Mouse (Mus musculus) hindbrain, postnatal 0 days (tissue): Measurements from ENCODE around the gene Trim9. TPM values are rescaled to one million over a fixed set of nuclear protein-coding genes. Genes with fewer than 3 reads are reported as not detected.

Experiments used
- ATAC-seq: fragments of 200-750 bp; cut with Nextera tagmentation; 2 replicates; pipeline ENCODE4 v1.8.0; 2017; ENCODE audit warnings: mild to moderate bottlenecking, moderate TSS enrichment, moderate library complexity
- DNase-seq: peaks from one replicate; pipeline ENCODE4 v3.0.0-alpha.2; 2015; ENCODE audit warnings: low spot score
- H3K27ac ChIP-seq: fragments of 300-500 bp; sonication (generic); 2 replicates; pipeline ENCODE4 v1.5.1; 2014; ENCODE audit warnings: mild to moderate bottlenecking
- H3K27me3 ChIP-seq: fragments of 300-500 bp; sonication (generic); 2 replicates; pipeline ENCODE4 v1.6.1; 2014; ENCODE audit warnings: low read length, mixed read lengths; ENCODE audit not compliant: insufficient read depth
- H3K36me3 ChIP-seq: fragments of 300-500 bp; sonication (generic); 2 replicates; pipeline ENCODE4 v1.6.1; 2014; ENCODE audit warnings: low read length, mixed read lengths; ENCODE audit not compliant: insufficient read depth
- H3K4me1 ChIP-seq: fragments of 300-500 bp; sonication (generic); 2 replicates; pipeline ENCODE4 v1.6.1; 2014; ENCODE audit warnings: antibody characterized with exemption, low read length, mixed read lengths; ENCODE audit not compliant: insufficient read depth
- H3K4me2 ChIP-seq: fragments of 300-500 bp; sonication (generic); 2 replicates; pipeline ENCODE4 v1.6.1; 2014; ENCODE audit warnings: low read depth, mild to moderate bottlenecking, low read length, moderate library complexity, mixed read lengths
- H3K4me3 ChIP-seq: fragments of 300-500 bp; sonication (generic); 2 replicates; pipeline ENCODE4 v1.5.1; 2014; ENCODE audit warnings: low read length
- H3K9ac ChIP-seq: fragments of 300-500 bp; sonication (generic); replicated peaks from 2 replicates; pipeline ENCODE4 v1.6.1; 2014; ENCODE audit warnings: mild to moderate bottlenecking, low read length, moderate library complexity, mixed read lengths
- H3K9me3 ChIP-seq: fragments of 300-500 bp; sonication (generic); 2 replicates; pipeline ENCODE4 v1.6.1; 2016; ENCODE audit warnings: low read length, mixed read lengths
- CTCF ChIP-seq: IDR thresholded peaks from 2 replicates; pipeline ENCODE4 v1.5.1; 2016; ENCODE audit warnings: antibody characterized with exemption, control low read depth, low read depth
- WGBS: fragments of 180-500 bp; shearing (Covaris S2); extraction: QIAGEN DNeasy Blood & Tissue Kit; methylation state at CpG from one replicate; pipeline ENCODE4 v1.1.7; 2014; 5-methylcytosine and 5-hydroxymethylcytosine counted together
- polyA plus RNA-seq: library from polyadenylated mRNA; unstranded; fragments of >200 nt; fragmentation: Nextera tagmentation; extraction: Ambion mirVana; gene quantifications from 2 replicates; pipeline ENCODE4 v1.2.1, GENCODE M21; 2015
- total RNA-seq: library from RNA; depleted of rRNA; stranded (reverse); fragments of >200 nt; gene quantifications from 2 replicates; pipeline ENCODE4 v1.2.3, GENCODE M21; 2014

Trim9 gene
- total and polyA plus RNA-seq, 2 experiments from 2014 or later = 105 to 214 TPM

- H3K36me3 ChIP-seq = peaks cover 8% of the 10 kb centered on the region; the same call in 1 of the 2 replicates
- H3K4me3 ChIP-seq = no peak overlapping the region
- TF ChIP-seq CTCF = no peak
- H3K4me1 ChIP-seq = no peaks in the 10 kb centered on the region
- H3K27ac ChIP-seq = peak overlapping the region; percentile 46; the same call in 1 of the 2 replicates
- H3K9me3 ChIP-seq = no peaks in the 10 kb centered on the region
- no peak overlapping the region for H3K4me2 ChIP-seq
- no peak for ATAC-seq
- H3K9ac ChIP-seq = no peak overlapping the region
- no peaks in the 10 kb centered on the region for H3K27me3 ChIP-seq
- 46% methylated on average over 5 of the region's 5 CpGs for WGBS
- no peak for DNase-seq
These were observed 61.9 kb downstream of the Trim9 start for GRCm38 (mm10) chr12:70285521-70285920.

GRCm38 (mm10) chr12:70284979-70285378, 62.4 kb downstream of the Trim9 start:
- TF ChIP-seq CTCF = no peak
- no peak for ATAC-seq
- no peaks in the 10 kb centered on the region for H3K9me3 ChIP-seq
- no peak overlapping the region for H3K4me3 ChIP-seq
- peaks cover 10% of the 10 kb centered on the region; the same call in 1 of the 2 replicates for H3K36me3 ChIP-seq
- H3K27ac ChIP-seq = peak overlapping the region; percentile 46; the same call in 1 of the 2 replicates
- no peaks in the 10 kb centered on the region for H3K27me3 ChIP-seq
- DNase-seq = no peak
- H3K9ac ChIP-seq = no peak overlapping the region
- 85% methylated on average over 7 of the region's 7 CpGs for WGBS
- H3K4me2 ChIP-seq = no peak overlapping the region
- no peaks in the 10 kb centered on the region for H3K4me1 ChIP-seq

DNA sequence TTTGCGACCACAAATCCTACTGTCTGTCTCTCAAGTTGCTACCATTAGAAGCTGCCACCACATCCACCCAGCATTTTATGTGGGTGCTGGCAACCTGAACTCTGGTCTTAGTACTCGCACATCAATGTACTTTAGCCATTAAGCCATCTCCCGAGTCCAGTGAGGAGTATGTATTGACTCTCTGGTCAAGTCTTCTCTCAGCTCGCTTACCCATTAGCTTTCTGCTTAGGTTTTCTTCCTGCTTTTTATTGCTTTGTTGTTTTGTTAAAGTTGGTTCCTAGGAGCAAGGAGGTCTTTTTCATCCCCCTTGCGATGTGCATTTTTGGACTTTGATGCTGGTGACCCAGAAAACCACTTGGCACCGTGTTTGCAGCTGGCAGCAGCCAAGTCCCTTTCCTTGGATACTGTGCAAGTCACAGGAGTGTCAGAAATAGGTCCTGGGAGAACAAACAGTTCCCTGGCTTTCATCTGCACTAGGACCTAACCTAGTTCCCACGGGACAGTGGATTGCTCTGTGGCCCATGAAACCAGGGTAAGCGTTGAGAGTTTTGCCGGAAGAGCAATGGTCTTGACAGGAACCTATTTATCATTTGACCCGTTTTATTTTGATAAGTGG, 64.2 kb downstream of the Trim9 start:
- Histone ChIP-seq H3K36me3 (peaks cover 18% of the 10 kb centered on the region), H3K4me2 (no peak overlapping the region), H3K4me3 (no peak overlapping the region), H3K9me3 (no peaks in the 10 kb centered on the region), H3K27ac (peak overlapping the region; percentile 71), H3K27me3 (no peaks in the 10 kb centered on the region), H3K9ac (no peak overlapping the region), H3K4me1 (no peaks in the 10 kb centered on the region)
- DNase-seq (peak; percentile 81), ATAC-seq (peak; percentile 91)
- WGBS = 57% methylated on average over 10 of the region's 10 CpGs
- TF ChIP-seq CTCF = no peak

DNA sequence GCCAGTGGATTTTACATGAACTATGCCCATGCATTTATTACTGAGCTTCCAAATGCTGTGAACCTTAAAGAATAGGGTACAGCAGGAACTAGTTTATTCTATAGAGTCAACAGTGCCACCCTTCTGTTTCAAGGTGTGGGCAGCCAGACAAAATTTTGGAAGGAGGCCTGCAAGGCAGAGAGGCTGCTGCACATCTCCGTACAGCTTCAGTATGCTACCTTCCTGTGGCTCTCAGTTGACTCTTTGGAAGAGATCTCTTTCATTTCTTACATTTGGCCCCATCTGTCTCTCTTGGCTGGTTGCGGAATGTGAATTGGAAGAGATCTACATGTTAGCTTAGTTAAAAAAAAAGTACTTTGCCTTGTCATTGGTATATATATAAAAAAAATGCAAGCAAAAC, 66.5 kb downstream of the Trim9 start:
- WGBS = 85% methylated on average over 2 of the region's 2 CpGs
- H3K9ac ChIP-seq = no peak overlapping the region
- no peak for DNase-seq
- no peak overlapping the region for H3K27ac ChIP-seq
- H3K4me2 ChIP-seq = no peak overlapping the region
- H3K4me1 ChIP-seq = no peaks in the 10 kb centered on the region
- no peaks in the 10 kb centered on the region for H3K9me3 ChIP-seq
- ATAC-seq = no peak
- H3K36me3 ChIP-seq = peaks cover 23% of the 10 kb centered on the region
- H3K27me3 ChIP-seq = no peaks in the 10 kb centered on the region
- no peak overlapping the region for H3K4me3 ChIP-seq
- TF ChIP-seq CTCF = no peak

- ATAC-seq (no peak), DNase-seq (no peak)
- H3K36me3 ChIP-seq = peaks cover 29% of the 10 kb centered on the region
- H3K4me2 ChIP-seq = no peak overlapping the region
- H3K9me3 ChIP-seq = no peaks in the 10 kb centered on the region
- no peak overlapping the region for H3K4me3 ChIP-seq
- H3K27ac ChIP-seq = no peak overlapping the region
- no peak overlapping the region for H3K9ac ChIP-seq
- no peak for TF ChIP-seq CTCF
- 87% methylated on average over 10 of the region's 10 CpGs for WGBS
- H3K27me3 ChIP-seq = no peaks in the 10 kb centered on the region
- H3K4me1 ChIP-seq = no peaks in the 10 kb centered on the region
These were observed 67.0 kb downstream of the Trim9 start for GRCm38 (mm10) chr12:70280381-70280780.

DNA sequence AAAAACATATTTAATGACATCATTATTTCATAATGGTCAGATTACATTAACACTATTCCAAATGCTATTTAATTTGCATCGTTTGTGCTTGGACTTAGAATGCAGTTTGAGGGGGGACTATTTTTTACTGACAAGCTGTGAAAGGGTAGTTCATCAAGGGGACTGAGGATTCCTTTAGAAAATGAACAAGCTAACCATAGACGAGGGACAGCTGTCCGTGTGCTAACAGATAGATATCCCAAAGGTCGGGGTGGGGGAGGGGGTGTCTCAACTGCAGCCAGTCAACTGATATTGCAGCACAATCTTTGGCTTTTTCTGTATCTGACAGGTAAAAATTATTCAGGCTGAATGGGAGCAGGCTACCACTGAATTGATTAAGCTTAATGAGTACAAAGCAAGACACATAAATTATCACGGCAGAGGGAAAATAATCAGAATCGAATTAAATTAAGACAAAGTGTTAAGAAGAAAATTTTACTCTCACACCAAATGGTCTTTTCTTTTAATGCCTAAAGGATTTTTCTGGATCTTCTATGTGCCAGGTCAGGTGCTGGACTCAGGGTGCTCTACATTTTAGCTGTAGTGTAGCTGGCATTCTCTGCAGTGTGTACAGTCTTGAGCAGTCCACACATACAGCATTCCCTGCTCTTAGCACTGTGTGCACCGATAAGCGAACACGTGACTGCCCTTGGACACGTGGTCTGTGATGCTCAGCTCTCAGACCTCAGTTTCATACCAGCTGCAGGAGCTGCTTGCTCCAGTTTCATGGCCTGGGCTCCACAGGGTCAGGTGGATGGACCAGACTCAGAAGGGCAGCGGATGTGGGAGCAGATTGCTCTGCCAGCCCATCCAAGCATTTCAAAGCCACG, 70.1 kb downstream of the Trim9 start:
- ATAC-seq (no peak), DNase-seq (no peak)
- Histone ChIP-seq H3K36me3 (peaks cover 33% of the 10 kb centered on the region), H3K27me3 (no peaks in the 10 kb centered on the region), H3K9me3 (no peaks in the 10 kb centered on the region), H3K4me2 (no peak overlapping the region), H3K4me3 (no peak overlapping the region), H3K4me1 (no peaks in the 10 kb centered on the region), H3K27ac (no peak overlapping the region), H3K9ac (no peak overlapping the region)
- WGBS = 67% methylated on average over 12 of the region's 12 CpGs
- no peak for TF ChIP-seq CTCF

DNA sequence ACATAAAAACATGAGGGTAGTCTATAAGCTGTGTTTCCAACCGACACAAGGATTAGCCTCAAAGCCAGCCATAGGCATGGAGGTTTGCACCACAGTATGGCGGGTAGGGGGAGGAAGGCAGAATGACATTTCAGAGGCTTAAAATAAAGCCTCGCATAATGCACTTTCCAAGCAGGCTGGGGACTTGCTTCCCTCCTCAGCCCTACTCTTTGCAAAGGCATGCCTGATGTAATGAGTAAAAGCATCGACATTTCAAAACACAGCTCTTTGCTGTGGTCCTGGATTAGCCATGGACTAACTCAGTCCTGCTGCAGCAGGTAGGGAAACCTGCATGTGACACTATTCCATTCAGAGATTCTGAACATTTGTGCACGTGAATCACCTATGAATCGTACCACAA, 77.7 kb downstream of the Trim9 start:
- Histone ChIP-seq H3K4me3 (no peak overlapping the region), H3K9me3 (no peaks in the 10 kb centered on the region), H3K9ac (no peak overlapping the region), H3K36me3 (peaks cover 9% of the 10 kb centered on the region; the same call in 1 of the 2 replicates), H3K27me3 (no peaks in the 10 kb centered on the region), H3K4me1 (no peaks in the 10 kb centered on the region), H3K27ac (no peak overlapping the region), H3K4me2 (no peak overlapping the region)
- ATAC-seq = no peak
- no peak for DNase-seq
- TF ChIP-seq CTCF = no peak
- 79% methylated on average over 6 of the region's 6 CpGs for WGBS
